Mouse (Mus musculus) intestine, postnatal 0 days (tissue): ENCODE results near the gene Ttc22. TPM values are rescaled to one million over a fixed set of nuclear protein-coding genes. Genes with fewer than 3 reads are reported as not detected.

Experiments used
- ATAC-seq: fragments of 200-750 bp; cut with Nextera tagmentation; 2 replicates; pipeline ENCODE4 v1.8.0; 2017; ENCODE audit warnings: mild to moderate bottlenecking, moderate TSS enrichment, moderate library complexity
- H3K27ac ChIP-seq: fragments of 300-500 bp; sonication (generic); 2 replicates; pipeline ENCODE4 v1.5.1; 2014; ENCODE audit warnings: mild to moderate bottlenecking, low read depth, low read length, moderate library complexity
- H3K27me3 ChIP-seq: fragments of 300-500 bp; sonication (generic); replicated peaks from 2 replicates; pipeline ENCODE4 v1.6.1; 2014; ENCODE audit warnings: low read length, mixed read lengths; ENCODE audit not compliant: control insufficient read depth, insufficient read depth
- H3K36me3 ChIP-seq: fragments of 300-500 bp; sonication (generic); 2 replicates; pipeline ENCODE4 v1.6.1; 2014; ENCODE audit warnings: mild to moderate bottlenecking, moderate library complexity; ENCODE audit not compliant: control insufficient read depth, insufficient read depth
- H3K4me1 ChIP-seq: fragments of 300-500 bp; sonication (generic); replicated peaks from 2 replicates; pipeline ENCODE4 v1.6.1; 2014; ENCODE audit warnings: antibody characterized with exemption, low read length, mixed read lengths; ENCODE audit not compliant: control insufficient read depth, insufficient read depth
- H3K4me2 ChIP-seq: fragments of 300-500 bp; sonication (generic); replicated peaks from 2 replicates; pipeline ENCODE4 v1.6.1; 2014; ENCODE audit warnings: low read depth, mild to moderate bottlenecking, moderate library complexity
- H3K4me3 ChIP-seq: fragments of 300-500 bp; sonication (generic); 2 replicates; pipeline ENCODE4 v1.5.1; 2014; ENCODE audit warnings: low read depth, low read length
- H3K9ac ChIP-seq: fragments of 300-500 bp; sonication (generic); 2 replicates; pipeline ENCODE4 v1.6.1; 2014; ENCODE audit warnings: mild to moderate bottlenecking, low read depth, low read length
- H3K9me3 ChIP-seq: fragments of 300-500 bp; sonication (generic); 2 replicates; pipeline ENCODE4 v1.6.1; 2016; ENCODE audit warnings: mixed run types; ENCODE audit not compliant: control insufficient read depth
- CTCF ChIP-seq: sonication (generic); IDR thresholded peaks from 2 replicates; pipeline ENCODE4 v1.5.1; 2016; ENCODE audit warnings: low read depth, mild to moderate bottlenecking, control low read depth, antibody characterized with exemption, moderate library complexity
- WGBS: fragments of 180-500 bp; shearing (Covaris S2); extraction: QIAGEN DNeasy Blood & Tissue Kit; methylation state at CpG from one replicate; pipeline ENCODE4 v1.1.7; 2014; 5-methylcytosine and 5-hydroxymethylcytosine counted together
- polyA plus RNA-seq: library from polyadenylated mRNA; unstranded; fragments of >200 nt; fragmentation: Nextera tagmentation; extraction: Ambion mirVana; gene quantifications from 2 replicates; pipeline ENCODE4 v1.2.1, GENCODE M21; 2015

Ttc22 gene
- polyA plus RNA-seq, 1 experiment from 2014 or later: 66.4 TPM

DNA sequence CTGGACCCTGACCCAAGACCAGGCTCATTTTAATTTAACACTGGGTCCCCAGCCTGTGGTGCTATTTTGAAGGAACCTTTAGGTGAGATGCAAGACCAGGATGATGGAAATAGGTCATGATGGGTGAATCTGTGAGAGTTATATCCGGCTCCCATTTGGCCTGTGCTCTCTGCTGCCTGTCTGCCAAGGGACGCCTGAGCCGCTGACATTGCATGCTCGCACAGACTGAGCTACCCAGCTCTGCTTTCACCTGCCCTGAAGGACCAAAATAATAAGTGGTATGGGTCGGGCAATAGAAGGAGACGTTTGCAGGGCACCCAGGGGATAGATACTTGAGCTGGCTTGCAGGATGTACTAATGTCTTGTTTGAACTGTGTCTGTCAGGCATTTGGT lies 22.0 kb downstream of the Ttc22 start:
- H3K4me1 ChIP-seq: no peaks in the 10 kb centered on the region
- WGBS: 52% methylated on average over 6 of the region's 6 CpGs
- H3K4me2 ChIP-seq: no peak overlapping the region
- peaks cover 13% of the 10 kb centered on the region; the same call in 1 of the 2 replicates for H3K36me3 ChIP-seq
- H3K9me3 ChIP-seq: no peaks in the 10 kb centered on the region
- H3K27ac ChIP-seq: no peak overlapping the region
- no peak for TF ChIP-seq CTCF
- no peaks in the 10 kb centered on the region for H3K27me3 ChIP-seq
- H3K9ac ChIP-seq: no peak overlapping the region
- ATAC-seq: no peak
- H3K4me3 ChIP-seq: no peak overlapping the region

DNA sequence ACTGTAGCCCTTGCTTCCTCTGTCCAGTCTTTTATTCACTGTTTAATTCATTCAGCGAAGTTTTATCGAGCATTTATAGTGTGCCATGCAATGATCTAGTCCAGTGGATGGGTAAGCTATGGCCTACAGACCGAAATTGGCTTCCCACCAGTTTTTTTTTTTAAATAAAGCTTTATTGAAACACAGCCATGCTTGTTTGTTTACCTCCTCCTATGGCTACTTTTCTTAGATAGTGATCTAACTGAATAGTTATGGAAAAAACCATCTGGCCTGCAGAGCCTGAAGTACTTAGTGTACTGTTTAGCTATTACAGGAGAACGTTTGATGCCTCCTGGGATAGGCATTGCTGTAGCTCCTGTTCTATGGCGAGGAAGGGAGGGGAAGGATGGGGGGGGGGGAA lies 23.6 kb downstream of the Ttc22 start:
- ATAC-seq: no peak
- TF ChIP-seq CTCF: no peak
- H3K9me3 ChIP-seq: no peaks in the 10 kb centered on the region
- H3K36me3 ChIP-seq: peaks cover under 1% of the 10 kb centered on the region; the same call in 1 of the 2 replicates
- no peak overlapping the region for H3K4me2 ChIP-seq
- H3K27ac ChIP-seq: no peak overlapping the region
- no peak overlapping the region for H3K9ac ChIP-seq
- no peaks in the 10 kb centered on the region for H3K27me3 ChIP-seq
- H3K4me1 ChIP-seq: no peaks in the 10 kb centered on the region
- H3K4me3 ChIP-seq: no peak overlapping the region
- 80% methylated on average over 5 of the region's 5 CpGs for WGBS

DNA sequence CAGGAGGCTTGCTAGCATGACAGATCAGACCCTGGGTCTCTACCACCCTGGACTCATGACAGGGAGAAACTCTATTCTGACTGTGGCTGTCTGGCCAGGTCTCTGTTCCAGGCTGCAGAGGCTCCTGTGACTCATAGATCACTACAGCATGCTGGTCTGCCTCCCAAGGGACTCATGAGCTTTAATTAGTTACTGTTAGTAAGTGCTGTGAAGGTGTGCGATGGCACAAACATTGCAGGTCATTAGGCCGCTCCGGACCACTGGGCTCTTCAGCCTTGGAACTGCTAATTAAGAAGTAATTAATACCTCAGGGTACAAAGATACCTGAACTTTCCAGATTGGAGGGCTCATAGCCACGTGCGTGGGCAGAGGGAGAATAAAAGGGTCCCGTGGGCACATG lies 24.9 kb downstream of the Ttc22 start:
- Histone ChIP-seq H3K27me3 (no peaks in the 10 kb centered on the region), H3K27ac (no peak overlapping the region), H3K36me3 (no peaks in the 10 kb centered on the region), H3K4me3 (no peak overlapping the region), H3K4me1 (no peaks in the 10 kb centered on the region), H3K4me2 (no peak overlapping the region), H3K9me3 (no peaks in the 10 kb centered on the region), H3K9ac (no peak overlapping the region)
- no peak for ATAC-seq
- 89% methylated on average over 6 of the region's 6 CpGs for WGBS
- no peak for TF ChIP-seq CTCF

DNA sequence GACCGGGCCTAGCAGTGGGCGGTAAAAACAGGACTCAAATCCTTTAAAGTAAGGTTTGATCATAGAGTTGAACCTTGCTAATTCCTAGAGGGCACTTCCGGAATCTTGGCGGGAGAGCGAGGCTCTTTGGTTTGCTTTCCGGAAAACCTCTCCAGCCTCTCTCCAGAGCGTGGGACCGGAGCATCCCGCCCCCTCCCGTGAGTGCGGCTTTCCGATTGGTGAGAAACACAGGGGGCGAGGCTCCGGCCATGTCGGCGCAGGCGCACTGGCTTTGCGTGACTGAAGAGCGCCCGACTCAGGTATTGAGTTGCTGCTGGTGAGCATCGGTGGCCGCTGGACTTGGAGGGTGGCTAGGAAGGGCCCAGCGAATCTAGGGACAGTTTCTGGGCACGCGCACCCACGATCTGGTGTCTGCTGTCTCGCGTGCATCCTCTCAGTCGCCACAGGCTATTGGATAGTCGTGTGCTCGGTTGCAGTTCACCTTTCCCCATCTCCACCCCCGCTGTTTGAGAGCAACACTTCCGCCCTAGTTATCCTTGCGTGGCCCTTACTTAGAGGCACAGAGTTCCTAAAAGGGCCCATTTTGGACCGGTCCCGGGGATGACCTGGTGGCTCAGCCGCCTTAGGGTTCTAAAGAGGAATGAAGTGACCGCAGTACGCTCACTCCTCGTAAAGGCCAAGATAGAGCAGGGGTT lies 28.7 kb downstream of the Ttc22 start, which contains the start of gene Pars2:
Gene Pars2, plus strand, starts transcription at position 237 of the 695 bp plus-strand sequence.
- H3K9me3 ChIP-seq: no peaks in the 10 kb centered on the region
- peak within 1 kb of the TSS; percentile 68 for H3K4me3 ChIP-seq
- H3K9ac ChIP-seq: peak within 1 kb of the TSS; percentile 66
- TF ChIP-seq CTCF: no peak
- H3K27me3 ChIP-seq: no peaks in the 10 kb centered on the region
- no peaks in the 10 kb centered on the region for H3K4me1 ChIP-seq
- peak; percentile 97 for ATAC-seq
- peaks cover 23% of the 10 kb centered on the region for H3K36me3 ChIP-seq
- peak within 1 kb of the TSS; percentile 87 for H3K4me2 ChIP-seq
- no peak within 1 kb of the TSS for H3K27ac ChIP-seq
- WGBS: 1% methylated on average over 40 of the region's 40 CpGs

DNA sequence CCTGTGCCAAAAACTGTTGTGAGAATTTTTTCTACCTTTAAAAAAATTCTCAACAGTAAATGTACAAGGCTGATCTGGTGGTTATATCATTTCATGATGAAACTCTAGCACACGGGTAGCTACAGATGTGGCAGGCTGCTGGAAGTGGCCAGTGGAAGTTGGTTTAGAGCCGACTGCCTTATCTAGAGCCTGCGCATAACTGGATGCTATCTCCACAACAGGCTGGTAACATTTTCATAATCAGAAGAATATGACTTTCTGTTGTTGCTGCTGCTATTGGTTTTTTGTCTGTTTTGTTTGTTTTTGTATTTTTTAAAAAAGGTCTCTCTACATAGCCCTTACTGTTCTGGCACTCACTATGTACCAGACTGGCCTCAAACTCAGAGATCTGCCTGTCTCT lies 30.3 kb downstream of the Ttc22 start:
- Histone ChIP-seq H3K27ac (no peak overlapping the region), H3K4me1 (no peaks in the 10 kb centered on the region), H3K36me3 (peaks cover 32% of the 10 kb centered on the region), H3K9me3 (no peaks in the 10 kb centered on the region), H3K4me3 (no peak overlapping the region), H3K9ac (no peak overlapping the region), H3K4me2 (no peak overlapping the region), H3K27me3 (no peaks in the 10 kb centered on the region)
- ATAC-seq: no peak
- 89% methylated on average over 3 of the region's 3 CpGs for WGBS
- no peak for TF ChIP-seq CTCF

DNA sequence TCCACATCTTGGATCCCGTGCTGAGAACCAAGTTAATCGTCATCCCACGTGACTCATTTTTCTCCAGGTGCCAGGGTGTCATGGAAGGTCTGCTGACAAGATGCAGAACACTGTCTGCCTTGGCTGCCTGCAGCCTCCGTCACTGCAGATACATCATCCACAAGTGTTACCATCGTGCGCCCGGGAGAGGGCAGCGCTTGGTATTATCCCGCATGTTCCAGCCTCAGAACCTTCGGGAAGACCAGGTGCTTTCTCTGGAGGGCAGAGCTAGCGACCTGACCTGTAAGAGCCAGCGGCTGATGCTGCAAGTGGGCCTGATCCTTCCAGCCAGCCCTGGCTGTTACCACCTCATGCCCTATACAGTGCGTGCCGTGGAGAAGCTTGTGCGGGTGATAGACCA lies 30.8 kb downstream of the Ttc22 start:
- H3K9me3 ChIP-seq: no peaks in the 10 kb centered on the region
- no peak overlapping the region for H3K4me3 ChIP-seq
- H3K4me2 ChIP-seq: no peak overlapping the region
- WGBS: 88% methylated on average over 15 of the region's 15 CpGs
- no peaks in the 10 kb centered on the region for H3K27me3 ChIP-seq
- no peak overlapping the region for H3K9ac ChIP-seq
- H3K36me3 ChIP-seq: peaks cover 36% of the 10 kb centered on the region
- no peak for TF ChIP-seq CTCF
- ATAC-seq: no peak
- no peak overlapping the region for H3K27ac ChIP-seq
- H3K4me1 ChIP-seq: no peaks in the 10 kb centered on the region
